Mouse (Mus musculus): ENCODE measurements around the gene Aspg. TPM values are rescaled to one million over a fixed set of nuclear protein-coding genes. Genes with fewer than 3 reads are reported as not detected.
A peak's percentile ranks its signal among the peaks of the same experiment; 100 is the strongest.

The Aspg gene
- polyA plus RNA-seq, 1 experiment from 2014 or later, result 1.4 TPM

DNA sequence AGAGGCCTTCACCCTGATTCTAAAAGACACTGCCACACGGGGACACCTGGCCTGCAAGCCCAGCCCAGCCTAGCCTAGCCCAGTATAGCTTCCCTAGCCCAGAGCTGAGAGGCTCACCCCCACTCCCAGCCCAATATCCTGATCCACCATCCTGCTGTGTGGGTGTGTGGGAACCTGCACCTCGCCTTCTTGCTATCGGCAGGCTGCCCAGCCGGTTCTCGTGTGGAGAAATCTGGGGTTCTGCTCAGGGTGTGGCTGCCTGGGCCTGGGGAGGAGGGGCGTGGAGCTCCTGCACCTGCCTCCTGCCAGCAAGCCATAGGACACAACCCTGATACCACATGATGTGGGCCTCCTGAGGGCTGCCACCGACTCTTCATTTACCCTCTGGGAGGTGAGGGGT, 11.2 kb downstream of the Aspg start:
- H3K4me2 ChIP-seq (ENCODE audit: low read depth, low read length), result no peak overlapping the region
- H3K27me3 ChIP-seq (replicated peaks; ENCODE audit: control insufficient read depth, insufficient read depth, low read length), result no peaks in the 10 kb centered on the region
- no peak overlapping the region for H3K27ac ChIP-seq (replicated peaks; ENCODE audit: low read depth, low read length)
- DNase-seq (ENCODE audit: low spot score), result peak; percentile 54
- no peak overlapping the region for H3K9ac ChIP-seq (ENCODE audit: low read depth, low read length)
- no peak; the same call in 1 of the 2 replicates for ATAC-seq (ENCODE audit: low read depth)
- H3K9me3 ChIP-seq (ENCODE audit: control insufficient read depth, low read length), result no peaks in the 10 kb centered on the region
- H3K4me3 ChIP-seq (ENCODE audit: low read depth, low read length), result no peak overlapping the region
- H3K36me3 ChIP-seq (ENCODE audit: control insufficient read depth, insufficient read depth, low read length), result no peaks in the 10 kb centered on the region
- H3K4me1 ChIP-seq (ENCODE audit: control insufficient read depth, insufficient read depth, low read length), result no peaks in the 10 kb centered on the region
- WGBS, result 53% methylated on average over 6 of the region's 7 CpGs

DNA sequence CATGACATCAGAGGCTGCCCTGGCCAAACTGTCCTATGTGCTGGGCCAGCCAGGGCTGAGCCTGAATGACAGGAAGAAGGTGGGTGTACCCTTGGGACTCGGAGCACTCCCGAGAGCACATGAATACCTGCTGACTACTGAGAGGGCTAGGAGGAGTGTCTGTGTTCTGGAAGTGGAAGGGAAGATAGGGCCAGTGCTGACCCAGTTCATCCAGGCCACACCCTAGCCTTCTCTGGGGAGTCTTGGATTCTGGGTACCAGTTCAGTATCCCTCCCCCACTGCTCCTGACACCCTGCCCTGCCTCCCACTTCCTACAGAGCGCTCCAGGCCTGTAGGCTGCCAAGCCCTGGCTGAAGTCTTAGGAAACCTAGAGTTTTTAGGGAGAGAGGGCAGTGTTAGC, 14.7 kb downstream of the Aspg start:
- Histone ChIP-seq H3K4me3 (ENCODE audit: low read depth, low read length) (no peak overlapping the region), H3K27me3 (replicated peaks; ENCODE audit: control insufficient read depth, insufficient read depth, low read length) (no peaks in the 10 kb centered on the region), H3K27ac (replicated peaks; ENCODE audit: low read depth, low read length) (no peak overlapping the region), H3K9me3 (ENCODE audit: control insufficient read depth, low read length) (no peaks in the 10 kb centered on the region), H3K4me2 (ENCODE audit: low read depth, low read length) (no peak overlapping the region), H3K4me1 (ENCODE audit: control insufficient read depth, insufficient read depth, low read length) (no peaks in the 10 kb centered on the region), H3K9ac (ENCODE audit: low read depth, low read length) (no peak overlapping the region), H3K36me3 (ENCODE audit: control insufficient read depth, insufficient read depth, low read length) (no peaks in the 10 kb centered on the region)
- ATAC-seq (ENCODE audit: low read depth) (no peak), DNase-seq (ENCODE audit: low spot score) (no peak)
- 68% methylated on average over 3 of the region's 3 CpGs for WGBS

DNA sequence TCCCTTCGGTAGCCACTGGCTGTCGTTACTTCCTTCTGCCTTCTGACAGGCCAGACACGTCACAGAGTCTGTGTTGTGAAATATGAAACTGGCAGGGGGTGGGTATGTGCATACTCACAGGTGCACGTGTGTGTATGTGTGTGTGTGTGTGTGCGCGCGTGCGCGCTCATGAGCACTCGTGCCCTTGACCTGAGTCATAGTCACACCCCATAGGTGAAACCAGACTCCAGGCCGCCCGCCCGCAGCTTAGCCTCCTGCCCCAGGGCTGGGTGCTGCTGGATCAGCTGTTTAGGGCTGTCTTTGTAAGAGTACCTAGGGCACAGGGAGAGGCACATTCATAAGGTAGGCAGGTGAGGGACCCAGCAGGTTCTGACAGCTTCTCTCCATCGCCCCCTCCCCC, 19.4 kb downstream of the Aspg start:
- no peak overlapping the region for H3K4me3 ChIP-seq (ENCODE audit: low read depth, low read length)
- H3K36me3 ChIP-seq (ENCODE audit: control insufficient read depth, insufficient read depth, low read length), result no peaks in the 10 kb centered on the region
- no peak overlapping the region for H3K9ac ChIP-seq (ENCODE audit: low read depth, low read length)
- ATAC-seq (ENCODE audit: low read depth) (peak; percentile 54), DNase-seq (ENCODE audit: low spot score) (peak; percentile 74)
- no peaks in the 10 kb centered on the region; the same call in 1 of the 2 replicates for H3K4me1 ChIP-seq (ENCODE audit: control insufficient read depth, insufficient read depth, low read length)
- 59% methylated on average over 14 of the region's 14 CpGs for WGBS
- H3K9me3 ChIP-seq (ENCODE audit: control insufficient read depth, low read length), result no peaks in the 10 kb centered on the region
- peaks cover 6% of the 10 kb centered on the region for H3K27me3 ChIP-seq (replicated peaks; ENCODE audit: control insufficient read depth, insufficient read depth, low read length)
- no peak overlapping the region for H3K27ac ChIP-seq (replicated peaks; ENCODE audit: low read depth, low read length)
- H3K4me2 ChIP-seq (ENCODE audit: low read depth, low read length), result no peak overlapping the region

DNA sequence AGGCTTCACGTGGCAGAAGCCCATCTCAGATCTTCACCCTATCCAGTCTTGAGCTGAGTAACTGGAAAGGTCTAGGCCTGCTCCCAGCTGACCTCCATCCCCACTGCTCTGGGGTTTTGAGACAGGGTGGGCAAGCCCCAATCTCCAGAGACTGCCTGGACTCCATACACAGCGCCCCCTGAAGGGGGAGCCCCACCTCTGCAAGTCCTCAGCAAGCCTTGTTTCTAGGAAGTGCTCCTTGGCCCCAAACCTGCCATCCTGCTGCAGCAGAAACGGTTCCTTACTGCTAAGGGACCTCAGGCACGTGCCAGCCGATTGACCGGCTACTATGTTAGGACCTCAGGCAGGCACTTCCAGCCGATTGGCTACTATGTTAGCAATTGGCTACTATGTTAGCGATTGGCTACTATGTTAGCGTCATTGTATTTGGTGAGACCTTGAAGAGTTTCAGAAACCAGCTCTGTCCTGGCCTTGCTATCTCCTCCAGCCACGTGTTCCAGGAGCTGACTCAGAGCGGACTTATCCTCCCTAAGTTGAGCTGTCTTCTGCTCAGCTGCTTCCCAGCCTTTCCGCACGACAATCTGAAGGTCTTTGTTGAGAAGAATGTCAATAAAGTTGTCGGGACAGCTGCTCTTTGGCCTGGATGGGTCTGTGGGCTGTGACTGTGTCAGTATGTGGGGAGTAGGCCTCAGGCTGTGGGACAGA, 20.6 kb downstream of the Aspg start:
- Histone ChIP-seq H3K9me3 (ENCODE audit: control insufficient read depth, low read length) (no peaks in the 10 kb centered on the region), H3K27me3 (replicated peaks; ENCODE audit: control insufficient read depth, insufficient read depth, low read length) (peaks cover 17% of the 10 kb centered on the region), H3K9ac (ENCODE audit: low read depth, low read length) (no peak overlapping the region), H3K4me1 (ENCODE audit: control insufficient read depth, insufficient read depth, low read length) (no peaks in the 10 kb centered on the region; the same call in 1 of the 2 replicates), H3K36me3 (ENCODE audit: control insufficient read depth, insufficient read depth, low read length) (no peaks in the 10 kb centered on the region), H3K4me3 (ENCODE audit: low read depth, low read length) (no peak overlapping the region), H3K27ac (replicated peaks; ENCODE audit: low read depth, low read length) (no peak overlapping the region), H3K4me2 (ENCODE audit: low read depth, low read length) (no peak overlapping the region)
- 63% methylated on average over 14 of the region's 14 CpGs for WGBS
- ATAC-seq (ENCODE audit: low read depth) (no peak), DNase-seq (ENCODE audit: low spot score) (no peak)

DNA sequence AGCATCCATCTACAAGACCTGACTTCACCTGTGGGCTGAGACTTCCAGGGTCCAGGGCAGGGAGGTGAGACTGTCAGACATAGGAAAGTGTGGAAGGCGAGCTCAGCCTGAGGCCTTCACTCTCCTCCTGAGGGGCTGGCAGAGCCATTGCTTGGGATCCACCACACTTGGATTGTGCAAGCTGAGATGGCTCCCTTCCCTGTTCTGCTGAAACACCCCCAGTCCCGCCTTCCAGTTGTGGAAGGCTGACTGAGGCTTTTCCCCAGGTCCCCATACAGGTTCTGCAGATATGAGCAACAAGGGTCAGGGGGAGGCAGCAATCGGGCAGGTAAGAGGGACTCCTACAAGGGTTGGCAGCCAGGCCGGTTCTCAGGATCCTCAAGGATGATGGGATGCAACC, 22.0 kb downstream of the Aspg start:
- Histone ChIP-seq H3K4me3 (ENCODE audit: low read depth, low read length) (no peak overlapping the region), H3K27me3 (replicated peaks; ENCODE audit: control insufficient read depth, insufficient read depth, low read length) (peaks cover 26% of the 10 kb centered on the region), H3K9ac (ENCODE audit: low read depth, low read length) (no peak overlapping the region), H3K9me3 (ENCODE audit: control insufficient read depth, low read length) (no peaks in the 10 kb centered on the region), H3K27ac (replicated peaks; ENCODE audit: low read depth, low read length) (no peak overlapping the region), H3K4me2 (ENCODE audit: low read depth, low read length) (no peak overlapping the region), H3K4me1 (ENCODE audit: control insufficient read depth, insufficient read depth, low read length) (no peaks in the 10 kb centered on the region; the same call in 1 of the 2 replicates), H3K36me3 (ENCODE audit: control insufficient read depth, insufficient read depth, low read length) (no peaks in the 10 kb centered on the region)
- ATAC-seq (ENCODE audit: low read depth) (no peak), DNase-seq (ENCODE audit: low spot score) (no peak)
- whole genome bisulfite sequencing, result 70% methylated on average over 4 of the region's 4 CpGs

DNA sequence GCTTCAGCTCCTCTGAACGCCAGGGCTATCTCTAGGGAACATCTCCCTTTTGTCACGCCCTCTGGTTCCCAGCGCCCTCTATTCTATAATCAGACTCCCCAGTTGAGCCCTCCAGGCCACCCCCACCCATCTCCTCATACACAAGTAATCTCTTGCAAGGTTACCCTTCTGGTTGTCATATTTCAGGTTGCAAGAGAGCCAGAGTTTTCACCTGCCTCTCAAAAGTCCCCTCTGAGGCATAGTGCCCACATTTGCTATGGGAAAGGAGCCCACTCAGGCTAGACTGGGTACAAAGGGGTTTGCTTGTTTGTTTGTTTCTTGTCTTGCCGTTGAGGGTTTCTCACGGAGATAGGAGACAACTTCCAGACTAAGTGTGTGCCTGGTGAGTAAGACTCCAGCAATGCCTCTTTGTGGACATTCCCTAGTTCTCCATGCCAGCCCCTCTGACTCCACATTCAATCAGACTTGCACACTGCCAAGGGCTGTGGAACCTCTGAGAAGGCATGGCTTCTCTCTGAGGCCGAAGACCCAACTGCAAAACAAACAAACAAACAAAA, 22.9 kb downstream of the Aspg start:
- H3K4me2 ChIP-seq (ENCODE audit: low read depth, low read length), result peak overlapping the region; percentile 95; the same call in 1 of the 2 replicates
- H3K4me3 ChIP-seq (ENCODE audit: low read depth, low read length), result no peak overlapping the region; the same call in 1 of the 2 replicates
- WGBS, result 53% methylated on average over 6 of the region's 6 CpGs
- H3K4me1 ChIP-seq (ENCODE audit: control insufficient read depth, insufficient read depth, low read length), result no peaks in the 10 kb centered on the region; the same call in 1 of the 2 replicates
- ATAC-seq (ENCODE audit: low read depth), result no peak
- H3K27me3 ChIP-seq (replicated peaks; ENCODE audit: control insufficient read depth, insufficient read depth, low read length), result peaks cover 27% of the 10 kb centered on the region
- DNase-seq (ENCODE audit: low spot score), result peak; percentile 56
- H3K9ac ChIP-seq (ENCODE audit: low read depth, low read length), result no peak overlapping the region
- H3K36me3 ChIP-seq (ENCODE audit: control insufficient read depth, insufficient read depth, low read length), result no peaks in the 10 kb centered on the region
- no peaks in the 10 kb centered on the region for H3K9me3 ChIP-seq (ENCODE audit: control insufficient read depth, low read length)
- peak overlapping the region; percentile 49; the same call in 1 of the 2 replicates for H3K27ac ChIP-seq (replicated peaks; ENCODE audit: low read depth, low read length)

DNA sequence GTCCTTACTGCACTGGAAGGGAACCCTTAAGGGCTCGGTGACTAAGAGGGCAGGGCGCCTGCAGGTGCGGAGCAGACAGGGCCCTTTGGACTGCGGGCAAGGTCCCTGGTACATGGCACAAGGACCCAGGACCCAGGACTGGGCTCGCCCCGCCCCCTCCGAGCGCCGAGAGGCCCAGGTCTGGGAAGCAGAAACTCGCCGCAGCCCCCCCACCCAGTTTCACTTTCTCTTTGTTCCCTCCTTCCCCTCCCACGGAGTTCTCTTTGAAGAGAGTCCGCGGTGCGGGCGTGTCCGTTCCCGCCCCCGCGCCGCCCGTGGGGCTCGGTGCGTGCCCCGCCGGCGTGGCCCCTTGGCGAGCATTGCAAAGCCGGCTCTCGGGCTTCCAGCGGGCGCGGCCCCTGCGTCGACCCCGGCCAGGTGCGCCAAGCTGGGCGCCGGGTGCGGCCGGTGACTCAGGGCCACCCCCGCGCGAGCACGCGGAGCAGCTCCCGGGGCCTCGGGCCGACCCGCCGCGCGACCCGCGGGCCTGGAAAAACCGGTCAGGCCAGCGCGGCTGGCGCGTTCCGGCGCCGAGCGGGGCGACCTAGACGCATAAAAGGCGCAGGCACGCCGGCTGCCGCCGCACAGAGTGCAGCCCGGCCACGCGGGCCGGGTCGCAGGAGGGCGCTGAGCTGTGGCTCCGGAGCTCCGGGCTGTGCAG, 23.8 kb downstream of the Aspg start:
- Histone ChIP-seq H3K4me1 (ENCODE audit: control insufficient read depth, insufficient read depth, low read length) (no peaks in the 10 kb centered on the region; the same call in 1 of the 2 replicates), H3K4me3 (ENCODE audit: low read depth, low read length) (peak overlapping the region; percentile 75), H3K36me3 (ENCODE audit: control insufficient read depth, insufficient read depth, low read length) (no peaks in the 10 kb centered on the region), H3K27ac (replicated peaks; ENCODE audit: low read depth, low read length) (peak overlapping the region; percentile 49), H3K9me3 (ENCODE audit: control insufficient read depth, low read length) (no peaks in the 10 kb centered on the region), H3K27me3 (replicated peaks; ENCODE audit: control insufficient read depth, insufficient read depth, low read length) (peaks cover 27% of the 10 kb centered on the region), H3K4me2 (ENCODE audit: low read depth, low read length) (peak overlapping the region; percentile 95), H3K9ac (ENCODE audit: low read depth, low read length) (peak overlapping the region; percentile 83)
- WGBS, result 2% methylated on average over 44 of the region's 79 CpGs
- DNase-seq (ENCODE audit: low spot score), result peak; percentile 69
- ATAC-seq (ENCODE audit: low read depth), result peak; percentile 79

DNA sequence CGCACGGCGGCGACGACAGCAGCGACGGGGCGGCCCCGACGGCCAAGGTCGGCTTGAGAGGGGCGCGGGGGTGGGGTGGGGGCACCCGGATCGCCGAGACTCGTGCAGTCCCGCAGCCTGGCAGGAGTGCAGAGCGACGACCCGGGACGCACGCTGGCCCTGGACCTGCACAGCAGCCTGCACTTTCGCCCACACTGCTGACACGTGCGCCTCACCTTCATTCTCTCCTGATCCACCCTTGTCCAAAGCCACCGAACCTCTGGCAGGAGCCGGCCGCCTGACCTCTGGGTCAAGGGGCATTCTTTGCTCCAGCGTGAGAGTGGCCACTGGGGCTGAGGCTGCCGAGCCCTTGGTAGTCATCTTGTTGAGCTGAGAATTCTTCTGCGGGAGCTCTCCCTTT, 24.5 kb downstream of the Aspg start:
- Histone ChIP-seq H3K27me3 (replicated peaks; ENCODE audit: control insufficient read depth, insufficient read depth, low read length) (peaks cover 27% of the 10 kb centered on the region), H3K27ac (replicated peaks; ENCODE audit: low read depth, low read length) (no peak overlapping the region)

More for the DNA sequence above, 24.5 kb downstream of the Aspg start:
- DNase-seq (ENCODE audit: low spot score) (no peak), ATAC-seq (ENCODE audit: low read depth) (no peak)
- Histone ChIP-seq H3K36me3 (ENCODE audit: control insufficient read depth, insufficient read depth, low read length) (no peaks in the 10 kb centered on the region), H3K9me3 (ENCODE audit: control insufficient read depth, low read length) (no peaks in the 10 kb centered on the region), H3K9ac (ENCODE audit: low read depth, low read length) (peak overlapping the region; percentile 83), H3K4me2 (ENCODE audit: low read depth, low read length) (peak overlapping the region; percentile 95), H3K4me1 (ENCODE audit: control insufficient read depth, insufficient read depth, low read length) (no peaks in the 10 kb centered on the region; the same call in 1 of the 2 replicates), H3K4me3 (ENCODE audit: low read depth, low read length) (peak overlapping the region; percentile 75)
- WGBS, result 11% methylated on average over 14 of the region's 32 CpGs

Measured in embryonic facial prominence, embryonic 14.5 days (tissue).